Mouse (Mus musculus) liver, embryonic 14.5 days (tissue): ENCODE results near the gene Ubxn7. TPM values are rescaled to one million over a fixed set of nuclear protein-coding genes. Genes with fewer than 3 reads are reported as not detected.

Source experiments
- ATAC-seq: fragments of 200-750 bp; cut with Nextera tagmentation; 2 replicates; pipeline ENCODE4 v1.8.0; 2017; ENCODE audit warnings: moderate number of reproducible peaks, mild to moderate bottlenecking, moderate library complexity; ENCODE audit not compliant: insufficient read depth
- DNase-seq, 3 experiments: peaks; one replicate each; pipeline ENCODE4 v3.0.0-alpha.2; 2012 to 2013; ENCODE audit warnings: low read depth in 3 of 3, low spot score in 3 of 3
- H3K27ac ChIP-seq: fragments of 300-500 bp; sonication (generic); 2 replicates; pipeline ENCODE4 v1.5.1; 2014; ENCODE audit warnings: moderate library complexity, mild to moderate bottlenecking, control low read depth, inconsistent platforms
- H3K27me3 ChIP-seq: fragments of 300-500 bp; sonication (generic); 2 replicates; pipeline ENCODE4 v1.6.1; 2014; ENCODE audit warnings: mild to moderate bottlenecking, low read length, moderate library complexity; ENCODE audit not compliant: control insufficient read depth, insufficient read depth
- H3K36me3 ChIP-seq: fragments of 300-500 bp; sonication (generic); replicated peaks from 2 replicates; pipeline ENCODE4 v1.6.1; 2014; ENCODE audit warnings: low read depth; ENCODE audit not compliant: control insufficient read depth, insufficient read depth
- H3K4me1 ChIP-seq, 2 experiments: fragments of 200-500 bp in 1 of 2; fragments of 300-500 bp in 1 of 2; sonication (generic) in 1 of 2; replicated peaks; 2 replicates each; pipeline ENCODE4 v1.6.1; 2012 to 2014; ENCODE audit warnings: antibody characterized with exemption in 1 of 2, inconsistent platforms in 1 of 2, low read length in 1 of 2; ENCODE audit not compliant: control insufficient read depth in 2 of 2, insufficient read depth in 2 of 2
- H3K4me2 ChIP-seq: fragments of 300-500 bp; sonication (generic); 2 replicates; pipeline ENCODE4 v1.6.1; 2014; ENCODE audit warnings: low read depth, mild to moderate bottlenecking, control low read depth, moderate library complexity
- H3K4me3 ChIP-seq, 2 experiments: fragments of 200-500 bp in 1 of 2; fragments of 300-500 bp in 1 of 2; sonication (generic) in 1 of 2; 2 replicates each; pipeline ENCODE4 v1.5.1; 2012 to 2014; ENCODE audit warnings: low read depth in 2 of 2, low read length in 2 of 2, mild to moderate bottlenecking in 2 of 2, control low read depth in 1 of 2, inconsistent platforms in 1 of 2, moderate library complexity in 1 of 2; ENCODE audit not compliant: insufficient read depth in 1 of 2
- H3K9ac ChIP-seq: fragments of 300-500 bp; sonication (generic); replicated peaks from 2 replicates; pipeline ENCODE4 v1.6.1; 2014; ENCODE audit warnings: mild to moderate bottlenecking, control low read depth, moderate library complexity
- H3K9me3 ChIP-seq: fragments of 300-500 bp; sonication (generic); 2 replicates; pipeline ENCODE4 v1.6.1; 2016; ENCODE audit warnings: low read length, mixed read lengths; ENCODE audit not compliant: control insufficient read depth
- CTCF ChIP-seq: IDR thresholded peaks from 2 replicates; pipeline ENCODE4 v1.5.1; 2016; ENCODE audit warnings: antibody characterized with exemption, low read depth, control low read depth
- EP300 ChIP-seq: IDR thresholded peaks from 2 replicates; pipeline ENCODE4 v1.6.1; 2016; ENCODE audit warnings: antibody characterized with exemption, low read depth
- WGBS: fragments of 180-500 bp; shearing (Covaris S2); extraction: QIAGEN DNeasy Blood & Tissue Kit; methylation state at CpG from one replicate; pipeline ENCODE4 v1.1.7; 2014; ENCODE audit not compliant: insufficient replicate concordance; 5-methylcytosine and 5-hydroxymethylcytosine counted together
- polyA plus RNA-seq, 2 experiments: library from polyadenylated mRNA; depleted of rRNA in 1 of 2; stranded (reverse) in 1 of 2; unstranded in 1 of 2; fragments of >200 nt; fragmentation: Nextera tagmentation in 1 of 2; extraction: Ambion mirVana in 1 of 2; gene quantifications; 2 replicates each; pipeline versions ENCODE4 v1.2.1 to v1.2.3; 2012 to 2014

The Ubxn7 gene
- polyA plus RNA-seq, 2 experiments, result 5.1 to 5.4 TPM

- Histone ChIP-seq H3K27ac (no peak overlapping the region), H3K4me3 (no peak overlapping the region), H3K27me3 (no peaks in the 10 kb centered on the region), H3K36me3 (no peaks in the 10 kb centered on the region), H3K9ac (no peak overlapping the region), H3K9me3 (no peaks in the 10 kb centered on the region), H3K4me2 (no peak overlapping the region), H3K4me1 (no peaks in the 10 kb centered on the region)
- WGBS, result 81% methylated on average over 9 of the region's 9 CpGs
- DNase-seq (no peak), ATAC-seq (no peak)
- TF ChIP-seq EP300 (no peak), CTCF (no peak)
Measured at GRCm38 (mm10) chr16:32405716-32406115, 73.7 kb downstream of the Ubxn7 start.

- DNase-seq, result no peak
- Histone ChIP-seq H3K27me3 (no peaks in the 10 kb centered on the region), H3K4me3 (no peak overlapping the region), H3K9me3 (no peaks in the 10 kb centered on the region), H3K27ac (no peak overlapping the region), H3K36me3 (no peaks in the 10 kb centered on the region), H3K4me1 (no peaks in the 10 kb centered on the region), H3K9ac (no peak overlapping the region), H3K4me2 (no peak overlapping the region)
- TF ChIP-seq EP300 (no peak), CTCF (no peak)
- no peak for ATAC-seq
- WGBS, result 53% methylated on average over 6 of the region's 6 CpGs
Measured at GRCm38 (mm10) chr16:32406671-32407070, 74.6 kb downstream of the Ubxn7 start.

GRCm38 (mm10) chr16:32407730-32408129 lies 75.7 kb downstream of the Ubxn7 start:
- Histone ChIP-seq H3K4me2 (no peak overlapping the region), H3K27ac (no peak overlapping the region), H3K36me3 (no peaks in the 10 kb centered on the region), H3K4me3 (no peak overlapping the region), H3K9ac (no peak overlapping the region), H3K9me3 (no peaks in the 10 kb centered on the region), H3K4me1 (no peaks in the 10 kb centered on the region), H3K27me3 (no peaks in the 10 kb centered on the region)
- ATAC-seq (no peak), DNase-seq (no peak)
- TF ChIP-seq CTCF, result no peak
- no peak for TF ChIP-seq EP300
- WGBS, result 54% methylated on average over 10 of the region's 10 CpGs

- Histone ChIP-seq H3K9me3 (no peaks in the 10 kb centered on the region), H3K9ac (no peak overlapping the region), H3K4me3 (no peak overlapping the region), H3K27ac (no peak overlapping the region), H3K4me1 (peaks cover 0 to 7% of the 10 kb centered on the region in 2 experiments; a peak in 3 of 4 replicates), H3K36me3 (no peaks in the 10 kb centered on the region), H3K27me3 (no peaks in the 10 kb centered on the region), H3K4me2 (no peak overlapping the region)
- ATAC-seq (no peak), DNase-seq (no peak)
- 60% methylated on average over 1 of the region's 1 CpGs for WGBS
- no peak for TF ChIP-seq EP300
- no peak for TF ChIP-seq CTCF
Measured at GRCm38 (mm10) chr16:32417457-32417856, 85.4 kb downstream of the Ubxn7 start.

- 4% methylated on average over 45 of the region's 45 CpGs for WGBS
Measured at GRCm38 (mm10) chr16:32419517-32420483, 87.7 kb downstream of the Ubxn7 start, which contains the start of gene Tctex1d2. Gene Tctex1d2, plus strand, starts transcription at chr16:32419702.

More at GRCm38 (mm10) chr16:32419517-32420483, 87.7 kb downstream of the Ubxn7 start, which contains the start of gene Tctex1d2:
- Histone ChIP-seq H3K27me3 (no peaks in the 10 kb centered on the region), H3K4me1 (peaks cover 0 to 7% of the 10 kb centered on the region in 2 experiments; a peak in 3 of 4 replicates), H3K36me3 (no peaks in the 10 kb centered on the region), H3K27ac (no peak within 1 kb of the TSS), H3K4me3 (peak within 1 kb of the TSS; percentile 60 to 67), H3K4me2 (peak within 1 kb of the TSS; percentile 92), H3K9ac (peak within 1 kb of the TSS; percentile 62), H3K9me3 (no peaks in the 10 kb centered on the region)
- ATAC-seq (peak; percentile 90), DNase-seq (peak; percentile 80 to 82 (median 80))
- TF ChIP-seq CTCF (no peak), EP300 (no peak)
